Mouse (Mus musculus) CD4-positive naive resting alpha-beta T cell, adult 57 days (primary cell): ENCODE data around the gene Olfr615. TPM values are rescaled to one million over a fixed set of nuclear protein-coding genes. Genes with fewer than 3 reads are reported as not detected.

Experiments used
- total RNA-seq: library from RNA; stranded (reverse); gene quantifications from one replicate; pipeline ENCODE4 v1.2.4, GENCODE M21; 2023

Olfr615 gene
- total RNA-seq, result not detected

DNA sequence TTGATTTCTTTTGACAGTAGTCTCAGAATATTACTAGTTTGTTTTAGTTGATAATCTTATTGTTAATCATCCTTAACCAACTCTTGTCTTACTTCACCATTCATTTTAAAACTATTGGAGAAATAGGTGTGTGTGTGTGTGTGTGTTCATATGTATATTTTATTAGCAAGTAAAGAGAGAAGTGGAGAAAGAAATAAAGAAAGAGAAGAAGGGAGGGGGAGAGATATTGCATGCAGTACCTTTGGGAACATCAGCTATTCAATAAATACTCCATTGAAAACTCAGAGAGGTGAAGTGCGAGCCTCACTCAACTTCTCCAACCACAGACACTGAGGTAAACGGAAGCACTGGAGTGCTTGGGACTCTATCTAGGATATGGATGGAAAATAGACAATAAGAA lies at the start of gene Olfr615:
Gene Olfr615, plus strand, starts transcription at position 301 of the 400 bp plus-strand sequence.

DNA sequence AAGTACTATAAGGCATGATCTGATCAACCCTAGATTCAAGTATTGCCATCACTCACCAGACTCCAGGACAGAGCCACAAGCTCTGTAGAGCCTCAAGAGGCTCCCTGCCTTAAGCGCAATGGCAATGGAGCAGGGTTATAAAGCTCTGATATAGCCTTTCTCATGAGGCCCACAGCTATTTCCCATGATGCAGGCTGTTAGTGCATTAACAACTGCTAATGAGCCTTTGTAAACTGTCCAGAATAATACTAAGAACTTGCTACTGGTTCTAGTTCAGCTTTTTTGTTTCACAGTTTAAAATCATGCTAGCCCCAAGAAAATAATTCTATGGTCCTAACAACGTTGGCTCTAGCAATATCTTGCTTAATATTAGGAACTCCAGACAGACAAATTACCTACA lies 43.9 kb upstream of the Olfr615 start, which contains the start of gene Olfr610:
Gene Olfr610, minus strand, starts transcription at position 101 of the 400 bp plus-strand sequence.

GRCm38 (mm10) chr7:103520746-103521145 lies 35.1 kb upstream of the Olfr615 start, which contains the start of gene Olfr611:
Gene Olfr611 (minus strand): TSS chr7:103520846.

DNA sequence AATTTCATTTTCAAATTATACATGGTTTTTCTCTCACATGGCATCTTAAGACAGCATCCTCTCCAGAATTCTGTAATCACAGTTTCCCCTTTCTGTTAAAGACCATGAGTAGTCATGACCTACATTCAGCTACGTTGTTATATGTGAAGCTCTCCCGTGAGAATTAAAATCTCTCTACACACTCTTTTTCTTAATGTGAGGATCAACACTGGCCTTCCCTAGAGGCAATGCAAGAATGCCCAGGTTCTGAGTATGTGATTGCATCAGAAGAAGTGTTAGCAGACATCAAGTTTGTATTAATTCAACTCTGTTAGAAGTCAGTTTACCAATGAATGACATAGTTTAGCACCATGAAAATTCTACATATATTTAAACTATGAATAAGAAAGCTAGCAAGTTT lies 13.3 kb upstream of the Olfr615 start, which contains the start of gene Olfr612:
Gene Olfr612, minus strand, starts transcription at position 101 of the 400 bp plus-strand sequence.

DNA sequence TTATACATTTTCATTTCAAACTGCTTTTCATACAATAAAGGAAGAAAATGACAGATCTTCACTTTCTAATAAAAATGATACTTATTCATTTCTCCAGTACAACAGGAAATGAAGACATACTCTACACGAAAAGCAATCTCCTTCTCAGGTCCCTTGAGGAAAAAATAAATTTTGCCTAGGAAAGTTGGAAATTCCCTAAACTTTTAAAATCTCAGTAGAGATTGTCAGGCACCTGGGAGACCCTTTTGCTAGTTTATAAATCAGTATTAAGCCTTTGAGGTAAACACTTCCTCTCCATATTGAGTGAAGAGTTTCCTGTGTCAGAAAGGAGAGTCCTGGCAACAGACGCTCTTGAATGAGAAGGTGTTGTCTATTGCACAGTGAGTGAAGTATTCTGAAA lies 8.1 kb upstream of the Olfr615 start, which contains the start of gene Olfr613:
Gene Olfr613, plus strand, starts transcription at position 301 of the 400 bp plus-strand sequence.

DNA sequence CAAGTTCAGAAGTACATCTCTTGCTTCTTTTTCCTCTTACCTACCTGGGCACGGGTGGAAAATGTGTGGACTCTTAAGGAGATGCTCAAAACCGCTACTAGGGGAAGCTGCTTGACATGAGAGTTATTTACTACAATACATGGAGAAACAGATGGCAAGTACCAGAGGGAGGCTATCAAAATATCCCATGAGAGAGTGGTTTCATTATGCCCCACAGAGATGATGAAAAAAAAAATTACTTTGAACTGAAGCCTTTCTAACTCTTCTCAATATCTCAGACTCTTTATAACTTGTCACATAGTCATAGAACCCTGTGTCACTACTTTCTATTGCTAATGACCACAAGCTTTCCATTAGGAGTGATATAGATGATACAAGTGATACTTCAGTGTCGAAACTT lies 13.2 kb downstream of the Olfr615 start, which contains the start of gene Olfr616:
Gene Olfr616, minus strand, starts transcription at position 101 of the 400 bp plus-strand sequence.

GRCm38 (mm10) chr7:103572761-103573160 lies 16.9 kb downstream of the Olfr615 start, which contains the start of gene Olfr617:
Gene Olfr617 (plus strand): TSS chr7:103573061.

DNA sequence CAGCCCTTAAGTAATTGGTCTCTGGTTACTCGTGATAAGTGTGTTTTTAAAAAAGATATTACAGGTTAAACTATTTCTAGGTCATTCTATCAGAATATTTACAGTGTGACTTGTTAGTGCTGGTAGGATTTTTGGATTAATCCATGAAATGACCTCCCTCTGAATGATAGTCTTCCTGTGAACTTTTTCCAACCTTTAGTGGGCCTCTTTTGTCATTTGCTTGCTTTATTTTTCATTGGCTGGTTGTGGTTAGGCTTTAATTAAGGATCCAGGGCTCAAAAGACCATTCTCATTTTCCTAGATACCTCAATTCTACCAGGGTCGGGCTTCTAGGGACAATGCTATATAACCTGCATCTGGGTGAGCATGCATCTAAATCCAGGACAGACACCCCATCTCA lies 33.9 kb downstream of the Olfr615 start, which contains the start of gene Olfr618:
Gene Olfr618, plus strand, starts transcription at position 301 of the 400 bp plus-strand sequence.

DNA sequence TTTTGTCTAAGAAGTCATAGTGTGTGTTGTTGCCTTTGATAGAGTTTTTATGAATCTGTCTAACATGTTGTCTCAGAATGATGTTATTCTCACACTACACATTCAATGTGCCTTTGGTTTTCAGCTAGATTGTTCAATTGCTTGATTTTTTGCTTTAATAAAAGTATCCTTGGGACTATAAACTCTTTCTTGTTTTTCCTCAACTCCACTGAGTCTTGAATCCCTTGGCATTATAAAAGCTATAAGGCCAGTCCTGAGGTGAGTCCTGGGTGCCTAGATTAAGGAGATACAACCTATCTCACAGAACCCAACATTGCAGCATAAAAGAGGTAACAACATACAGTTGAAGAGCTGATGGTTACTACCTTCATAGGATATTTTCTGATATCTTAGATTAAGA lies 44.4 kb downstream of the Olfr615 start, which contains the start of gene Olfr619:
Gene Olfr619, plus strand, starts transcription at position 301 of the 400 bp plus-strand sequence.

GRCm38 (mm10) chr7:103612434-103612833 lies 56.6 kb downstream of the Olfr615 start, which contains the start of gene Olfr620:
Gene Olfr620 (minus strand): TSS chr7:103612534.

Other genes starting within 250 kb of the Olfr615 start
- gene Olfr597, start 239.8 kb upstream of the Olfr615 start, total RNA-seq, result not detected
- gene Olfr598, start 232.5 kb upstream of the Olfr615 start, total RNA-seq, result not detected
- gene Olfr599, start 220.2 kb upstream of the Olfr615 start, total RNA-seq, result not detected
- gene Olfr600, start 206.4 kb upstream of the Olfr615 start, total RNA-seq, result not detected
- not detected for gene Olfr601, start 193.4 kb upstream of the Olfr615 start, total RNA-seq
- not detected for gene Olfr603, start 169.9 kb upstream of the Olfr615 start, total RNA-seq
- gene Usp17lc, start 141.0 kb upstream of the Olfr615 start, total RNA-seq, result not detected
- gene Olfr605, start 110.6 kb upstream of the Olfr615 start, total RNA-seq, result not detected
- not detected for gene Olfr606, start 107.0 kb upstream of the Olfr615 start, total RNA-seq
- gene Olfr607, start 91.9 kb upstream of the Olfr615 start, total RNA-seq, result not detected
- not detected for gene Olfr608, start 86.2 kb upstream of the Olfr615 start, total RNA-seq
- not detected for gene Olfr609, start 58.0 kb upstream of the Olfr615 start, total RNA-seq
- not detected for gene Olfr610, start 44.0 kb upstream of the Olfr615 start, total RNA-seq
- not detected for gene Olfr611, start 35.2 kb upstream of the Olfr615 start, total RNA-seq
- not detected for gene Olfr612, start 13.4 kb upstream of the Olfr615 start, total RNA-seq
- gene Olfr613, start 8.0 kb upstream of the Olfr615 start, total RNA-seq, result not detected
- gene Olfr616, start 13.1 kb downstream of the Olfr615 start, total RNA-seq, result not detected
- gene Olfr617, start 17.0 kb downstream of the Olfr615 start, total RNA-seq, result not detected
- gene Olfr618, start 34.0 kb downstream of the Olfr615 start, total RNA-seq, result not detected
- gene Olfr619, start 44.5 kb downstream of the Olfr615 start, total RNA-seq, result not detected
- gene Olfr620, start 56.5 kb downstream of the Olfr615 start, total RNA-seq, result not detected
- gene Olfr622, start 86.6 kb downstream of the Olfr615 start, total RNA-seq, result not detected
- gene Olfr623, start 107.6 kb downstream of the Olfr615 start, total RNA-seq, result not detected
- not detected for gene Olfr624, start 115.1 kb downstream of the Olfr615 start, total RNA-seq
- not detected for gene Olfr625-ps1, start 126.6 kb downstream of the Olfr615 start, total RNA-seq
- gene Olfr243, start 158.6 kb downstream of the Olfr615 start, total RNA-seq, result not detected
- gene Olfr628, start 174.3 kb downstream of the Olfr615 start, total RNA-seq, result not detected
- gene Olfr629, start 188.9 kb downstream of the Olfr615 start, total RNA-seq, result not detected
- gene Olfr630, start 201.3 kb downstream of the Olfr615 start, total RNA-seq, result not detected
- gene Olfr69, start 215.5 kb downstream of the Olfr615 start, total RNA-seq, result not detected
- gene Olfr68, start 223.6 kb downstream of the Olfr615 start, total RNA-seq, result not detected
- not detected for gene Olfr67, start 235.7 kb downstream of the Olfr615 start, total RNA-seq